Mouse (Mus musculus): ENCODE measurements at regions not wholly inside any gene's neighbourhood (a gene's known extent, or its start where the extent isn't known, plus 50 kb on each side); places are given as distances from the start of the nearest gene placed in this dataset.

DNA sequence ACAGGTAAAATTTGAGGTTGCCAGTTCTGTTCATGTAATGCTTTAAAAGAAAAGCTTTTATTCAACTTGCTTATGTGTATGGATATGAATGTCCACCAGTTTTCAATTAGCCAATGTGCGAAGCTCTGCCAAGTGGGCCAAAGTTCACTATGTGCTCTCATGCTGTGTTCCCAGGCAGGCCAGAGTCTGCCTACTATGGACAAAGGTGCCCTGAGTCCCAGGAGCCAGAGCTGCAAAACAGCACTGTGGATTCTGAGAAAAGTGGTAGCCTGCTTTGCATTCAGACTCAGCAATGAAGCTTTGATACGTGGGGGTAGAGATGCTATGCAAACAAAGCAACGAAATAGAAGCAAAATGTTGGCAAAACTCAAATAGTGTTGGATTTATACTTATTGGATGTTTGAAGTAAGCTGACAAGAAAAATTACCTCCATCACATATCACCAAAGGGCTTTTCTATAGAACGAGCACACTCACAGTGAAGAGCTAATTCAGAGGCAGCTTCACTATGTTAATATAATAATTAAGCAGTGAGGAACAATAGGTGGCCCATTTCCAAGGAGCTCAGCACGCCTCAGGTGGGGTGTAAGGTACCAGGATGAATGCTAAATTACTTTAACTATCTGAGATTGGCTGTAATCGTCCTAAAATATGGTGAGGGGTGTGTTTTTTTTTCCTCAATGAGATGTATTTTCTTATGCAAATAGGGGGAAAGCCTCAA is 318.2 kb upstream of the Zeb2 start:
- in situ Hi-C loops (cut with MboI; ENCODE audit: unreplicated experiment in 2 of 2), result no loop called here

DNA sequence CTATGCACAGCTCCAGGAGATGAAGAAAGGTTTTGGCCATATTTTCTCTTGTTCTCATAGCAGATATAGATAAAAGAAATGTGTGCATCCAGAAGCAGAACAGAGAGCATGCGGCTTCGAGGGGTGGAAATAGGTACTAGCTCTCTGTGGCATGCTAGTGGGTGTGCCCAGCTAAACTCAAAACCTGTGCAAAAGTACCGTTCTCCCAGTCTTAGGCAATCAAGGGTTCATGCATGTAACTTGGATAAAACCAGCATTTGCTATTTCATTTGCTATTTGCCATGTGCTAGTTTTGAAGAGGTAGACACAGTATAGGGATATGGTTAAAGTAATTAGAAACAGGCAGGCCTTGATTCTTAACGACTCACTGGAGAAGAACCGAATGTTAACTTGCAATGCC is 317.6 kb upstream of the Zeb2 start:
- in situ Hi-C loops (cut with MboI; ENCODE audit: unreplicated experiment in 2 of 2), result no loop called here

DNA sequence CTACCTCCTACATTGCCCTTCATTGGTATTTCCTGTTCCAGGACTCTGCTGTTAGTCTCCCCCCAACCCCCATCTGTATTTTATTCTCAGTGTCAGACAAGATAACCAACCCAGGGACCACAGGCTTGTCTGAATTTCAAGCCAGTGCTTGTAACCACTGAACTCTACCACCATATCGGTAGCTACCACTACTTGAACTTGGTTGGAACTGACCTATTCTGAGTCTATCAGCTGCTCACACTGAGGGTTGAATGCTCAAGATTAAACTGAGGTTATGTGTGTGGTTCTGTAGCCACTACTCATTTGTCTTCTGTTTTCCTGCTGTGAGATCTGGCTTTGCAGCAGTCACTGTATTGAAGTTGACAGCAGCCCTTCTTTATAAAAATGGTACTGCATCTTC is 317.0 kb upstream of the Zeb2 start:
- in situ Hi-C loops (cut with MboI; ENCODE audit: unreplicated experiment in 2 of 2), result no loop called here

DNA sequence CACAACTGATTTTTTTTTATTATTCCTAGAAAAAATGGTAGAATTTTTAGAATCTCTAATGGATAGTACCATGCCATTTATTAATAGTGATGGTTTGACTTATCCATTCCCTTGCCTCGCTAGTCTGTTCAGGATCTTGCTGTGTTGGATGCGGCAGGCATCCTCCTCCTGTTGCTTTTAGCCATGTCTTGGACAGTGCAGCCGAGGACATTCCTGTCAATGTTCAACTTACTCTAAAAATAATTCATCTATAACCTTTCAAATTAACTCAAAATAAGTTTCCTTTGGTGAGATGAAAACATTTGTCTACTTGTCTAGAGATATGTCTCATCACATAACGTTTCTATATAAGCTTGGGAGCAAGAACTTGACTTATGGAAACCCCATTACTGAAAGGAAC is 314.2 kb upstream of the Zeb2 start:
- in situ Hi-C loops (cut with MboI; ENCODE audit: unreplicated experiment in 2 of 2), result no loop called here

DNA sequence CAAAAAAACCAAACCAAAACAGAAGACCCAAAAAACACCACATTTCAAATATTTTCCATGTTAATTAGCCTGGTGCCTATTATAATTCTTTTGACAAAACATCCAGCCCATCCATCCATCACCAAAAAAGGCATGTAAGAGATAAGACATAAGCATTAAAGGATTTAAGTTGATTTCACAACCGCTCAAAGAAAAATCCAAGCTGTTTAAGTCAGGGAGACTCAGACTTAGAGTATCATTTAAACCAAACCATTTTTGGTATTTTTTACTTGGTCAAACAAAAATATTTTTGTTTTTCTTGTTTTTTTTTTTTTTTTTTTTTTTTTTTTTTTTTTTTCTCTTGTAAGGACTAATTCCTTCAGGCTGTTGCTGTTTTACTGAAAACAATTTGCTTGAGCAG is 304.6 kb upstream of the Zeb2 start:
- in situ Hi-C loops (cut with MboI; ENCODE audit: unreplicated experiment in 2 of 2), result no loop called here

DNA sequence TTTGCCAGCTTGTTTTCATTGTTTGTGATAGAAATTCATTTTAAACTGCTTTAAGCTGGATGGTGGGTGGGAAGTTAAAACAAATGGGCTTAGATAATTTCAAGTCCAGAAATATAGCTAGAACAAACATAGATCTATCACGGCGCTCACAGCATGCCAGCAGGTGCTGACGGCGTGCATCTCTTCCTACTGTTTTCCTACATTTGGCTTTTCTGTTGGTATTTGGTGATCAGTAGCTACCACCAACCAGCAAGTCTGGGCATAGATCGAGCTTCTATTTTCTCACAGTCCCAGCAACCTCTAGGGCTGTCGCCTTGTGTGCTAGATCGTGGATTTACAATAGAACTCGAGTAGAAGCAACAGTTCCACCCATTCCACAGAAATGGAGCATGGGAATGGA is 290.9 kb upstream of the Zeb2 start:
- in situ Hi-C loops (cut with MboI; ENCODE audit: unreplicated experiment in 2 of 2), result no loop called here

DNA sequence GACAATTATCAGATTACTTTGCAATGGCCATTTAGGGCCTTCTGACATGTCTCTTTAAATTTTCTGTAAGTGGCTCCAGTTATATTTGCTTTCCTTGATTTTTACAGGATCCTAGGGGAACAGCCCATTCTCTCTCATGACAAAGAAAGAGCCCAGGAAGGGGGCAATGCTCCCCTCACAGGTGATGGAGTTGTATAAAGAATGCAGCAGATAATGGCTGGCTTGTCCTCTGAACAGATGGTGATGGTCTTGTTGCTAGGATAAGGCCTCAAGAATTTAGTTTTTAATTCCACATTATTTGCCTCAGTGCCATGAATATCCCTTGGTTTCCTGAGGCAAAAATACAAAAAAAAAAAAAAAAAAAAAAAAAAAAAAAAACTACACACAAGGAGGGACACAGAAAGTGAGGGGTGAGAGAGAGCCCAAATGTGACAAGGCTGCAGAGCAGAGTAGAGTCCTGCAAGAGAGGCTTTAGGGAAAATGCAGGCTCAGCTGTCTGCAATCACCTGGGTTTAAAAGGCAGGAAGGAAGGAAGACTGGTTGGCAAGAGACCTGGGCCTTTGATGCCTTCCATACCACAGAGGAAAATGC is 272.8 kb upstream of the Zeb2 start:
- in situ Hi-C loops (cut with MboI; ENCODE audit: unreplicated experiment in 2 of 2), result no loop called here

DNA sequence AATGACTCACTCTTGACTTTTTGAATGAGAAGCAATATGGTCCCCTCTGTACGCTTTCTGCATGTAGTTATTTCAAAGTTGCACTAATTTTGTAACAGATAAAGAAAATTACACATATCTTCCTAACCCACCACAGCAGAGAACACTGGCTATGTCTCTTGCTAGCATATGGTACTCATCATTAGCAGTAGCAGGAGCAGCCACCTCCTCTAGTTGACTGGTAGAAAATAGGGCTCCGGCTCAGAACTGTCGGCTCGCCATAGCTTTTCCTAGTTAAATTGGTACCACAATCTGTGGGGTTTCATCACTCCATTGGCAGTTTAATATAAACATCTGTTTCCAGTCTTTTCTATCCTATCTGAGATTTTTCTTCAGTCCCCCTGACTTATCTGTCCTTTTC is 254.1 kb upstream of the Zeb2 start:
- in situ Hi-C loops (cut with MboI; ENCODE audit: unreplicated experiment in 2 of 2), result no loop called here

DNA sequence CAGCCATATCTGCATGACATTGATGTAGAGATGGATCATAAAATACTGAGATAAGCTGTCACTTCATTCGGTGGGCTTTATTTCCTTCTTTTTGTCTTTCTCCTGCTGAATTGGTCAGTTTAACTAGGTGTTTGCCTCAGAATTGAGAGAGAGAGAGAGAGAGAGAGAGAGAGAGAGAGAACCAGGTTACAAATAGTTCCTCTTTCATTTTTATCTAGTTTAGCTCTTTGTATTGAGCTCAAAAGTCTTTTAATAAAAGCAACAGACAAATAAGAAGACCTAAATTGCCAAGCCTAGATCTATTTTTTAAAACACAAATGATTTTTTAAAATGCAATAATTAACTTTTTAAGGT is 253.4 kb upstream of the Zeb2 start:
- in situ Hi-C loops (cut with MboI; ENCODE audit: unreplicated experiment in 2 of 2), result no loop called here

DNA sequence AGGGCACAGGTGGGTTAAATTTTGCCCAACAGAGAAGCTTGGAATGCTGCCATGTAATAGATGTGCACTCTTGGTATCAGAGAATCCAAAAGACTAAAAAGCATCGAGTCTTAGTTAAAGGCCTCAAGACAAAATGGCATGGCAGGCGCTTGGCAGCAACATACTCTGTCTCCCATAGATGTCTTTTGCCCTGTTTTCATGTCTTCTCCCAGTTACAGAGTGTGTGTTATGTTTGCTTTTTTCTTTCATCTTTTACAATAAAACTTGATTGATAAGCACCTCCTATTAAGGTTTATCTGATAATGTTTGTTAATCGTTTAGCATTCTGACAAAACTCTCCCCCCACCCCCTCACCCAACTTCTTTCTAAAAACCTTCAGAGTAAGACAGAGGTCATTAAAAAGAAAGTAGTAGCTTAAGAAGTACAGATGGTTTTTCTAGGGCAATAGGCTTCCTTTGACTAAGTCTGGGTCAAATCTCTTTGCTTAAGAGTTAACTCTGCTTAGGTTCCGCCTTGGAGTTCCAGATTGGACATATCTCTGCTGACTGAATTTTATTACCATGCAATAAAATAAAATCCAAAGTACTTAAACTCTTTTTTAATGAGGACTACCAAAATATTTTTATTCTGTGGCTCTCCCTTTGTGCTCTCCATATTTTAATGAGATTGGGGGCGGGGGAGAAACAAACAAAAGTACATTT is 252.9 kb upstream of the Zeb2 start:
- in situ Hi-C loops (cut with MboI; ENCODE audit: unreplicated experiment in 2 of 2), result no loop called here

DNA sequence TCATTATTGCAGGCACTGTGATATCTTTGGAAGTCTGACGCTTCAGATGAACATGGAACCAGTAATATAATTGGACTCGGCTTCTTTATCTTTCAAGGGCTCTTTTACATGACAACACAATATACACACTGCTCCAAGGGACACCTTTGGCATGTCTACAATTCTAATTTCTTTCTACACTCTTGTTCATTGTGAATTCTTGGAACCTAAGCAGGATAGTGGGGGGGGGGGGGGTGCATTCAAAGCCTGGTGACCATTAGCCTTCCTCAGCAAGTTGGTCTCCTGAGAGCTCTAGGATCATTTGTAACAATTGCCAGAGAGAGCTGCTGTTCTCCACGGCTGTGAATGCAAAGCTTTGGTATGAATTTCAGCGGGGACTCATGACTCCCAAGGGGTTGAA is 252.2 kb upstream of the Zeb2 start:
- in situ Hi-C loops (cut with MboI; ENCODE audit: unreplicated experiment in 2 of 2), result no loop called here

DNA sequence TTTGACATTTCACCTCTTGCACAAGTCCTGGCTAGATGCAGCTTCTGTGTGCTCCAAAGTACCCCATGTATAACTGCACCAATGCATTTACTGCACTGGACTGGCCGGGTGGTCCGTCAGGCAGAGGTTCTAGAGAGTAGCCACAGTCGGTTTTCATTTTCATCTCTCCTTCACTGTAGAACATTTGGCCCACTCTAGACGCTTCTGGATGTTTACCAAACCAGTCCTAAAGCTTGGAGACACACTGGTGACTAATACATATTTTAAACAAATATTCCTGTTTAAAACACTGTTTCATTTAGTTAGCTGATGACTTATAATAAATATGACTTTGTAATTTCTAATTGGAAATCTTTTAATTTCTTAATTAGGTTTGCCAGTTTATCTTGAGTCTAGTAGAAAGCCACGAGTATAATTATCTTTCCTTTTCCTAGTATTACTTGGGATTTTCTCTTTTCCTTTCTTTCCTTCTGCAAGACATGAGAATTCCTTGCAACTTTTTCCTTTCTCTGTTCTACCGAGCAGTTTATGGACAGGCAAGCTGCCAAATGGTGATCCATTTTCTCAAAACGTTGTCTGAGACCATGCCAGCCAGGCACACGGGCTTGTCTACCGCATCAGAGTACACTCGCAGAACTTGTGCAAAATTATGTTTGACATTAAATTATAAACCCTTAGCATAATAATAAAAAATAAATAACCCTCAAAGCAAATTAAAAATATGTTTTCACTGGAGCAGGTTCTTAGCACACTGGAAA is 250.4 kb upstream of the Zeb2 start:
- in situ Hi-C loops (cut with MboI; ENCODE audit: unreplicated experiment in 2 of 2), result no loop called here

DNA sequence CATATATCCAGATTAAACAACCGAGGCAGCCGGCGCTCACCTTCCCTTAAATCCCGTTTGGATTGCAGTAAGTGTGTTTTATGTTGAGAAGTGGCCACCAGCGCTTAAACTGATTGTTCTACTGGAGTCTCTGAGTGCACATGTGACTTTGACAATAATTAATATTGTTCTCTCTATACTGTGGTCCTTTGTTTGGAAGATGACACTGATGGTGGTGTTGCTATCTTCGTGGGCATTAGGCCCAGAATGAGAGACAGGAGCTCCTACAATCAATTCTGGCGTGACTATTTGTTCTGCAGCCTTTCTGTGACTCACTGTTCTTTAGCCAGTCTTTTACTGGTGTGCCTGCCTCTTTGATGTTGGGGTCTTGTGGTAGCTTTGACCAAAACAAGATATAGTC is 240.1 kb upstream of the Zeb2 start:
- in situ Hi-C loops (cut with MboI; ENCODE audit: unreplicated experiment in 2 of 2), result no loop called here

DNA sequence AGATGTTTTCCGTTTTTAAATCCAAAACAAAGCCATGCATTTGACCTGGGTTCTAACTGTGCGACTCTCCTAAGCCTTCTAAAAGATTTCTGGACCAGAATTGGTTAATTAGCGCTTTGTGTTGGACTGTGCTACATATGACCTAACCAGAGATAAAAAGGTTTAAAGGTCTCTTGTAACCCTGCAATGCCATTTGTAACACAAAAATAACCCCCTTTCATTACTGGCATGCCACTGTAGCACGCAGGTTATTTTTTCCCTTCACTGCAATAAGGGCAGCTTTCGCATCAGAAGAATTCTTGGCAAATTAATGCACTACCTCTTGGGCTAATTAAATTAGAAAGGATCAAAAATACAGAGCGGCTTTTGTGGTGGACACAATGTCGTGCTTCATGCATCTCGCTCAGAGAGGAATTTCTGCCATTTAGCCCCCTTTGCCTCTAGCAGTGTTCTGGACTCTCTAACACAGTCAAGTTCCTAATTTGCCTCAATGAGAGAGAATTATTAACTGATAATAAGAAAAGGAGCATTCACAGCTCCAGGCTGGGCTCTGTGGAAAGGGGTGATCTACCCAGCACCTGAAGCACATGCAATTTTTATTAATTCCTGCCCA is 239.5 kb upstream of the Zeb2 start:
- in situ Hi-C loops (cut with MboI; ENCODE audit: unreplicated experiment in 2 of 2), result no loop called here

DNA sequence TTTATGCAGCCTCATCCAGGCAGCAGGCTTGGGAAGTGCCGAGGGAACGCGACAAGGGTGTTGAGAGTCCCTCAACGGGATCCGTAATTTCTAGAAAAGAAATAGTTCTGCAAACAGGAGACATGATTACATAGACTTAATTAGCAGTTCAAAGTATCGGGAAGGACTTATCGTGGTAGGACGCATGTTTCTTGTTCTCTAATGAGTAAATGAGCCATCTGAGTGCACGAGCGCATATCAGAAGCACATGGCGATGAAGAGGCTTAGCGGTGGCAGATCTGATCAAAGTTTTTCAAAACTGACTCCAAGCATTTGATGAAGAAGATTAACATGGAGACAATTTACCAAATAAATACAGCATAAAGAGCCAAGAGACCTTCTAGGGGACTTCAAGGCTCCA is 238.8 kb upstream of the Zeb2 start:
- in situ Hi-C loops (cut with MboI; ENCODE audit: unreplicated experiment in 2 of 2), result no loop called here

DNA sequence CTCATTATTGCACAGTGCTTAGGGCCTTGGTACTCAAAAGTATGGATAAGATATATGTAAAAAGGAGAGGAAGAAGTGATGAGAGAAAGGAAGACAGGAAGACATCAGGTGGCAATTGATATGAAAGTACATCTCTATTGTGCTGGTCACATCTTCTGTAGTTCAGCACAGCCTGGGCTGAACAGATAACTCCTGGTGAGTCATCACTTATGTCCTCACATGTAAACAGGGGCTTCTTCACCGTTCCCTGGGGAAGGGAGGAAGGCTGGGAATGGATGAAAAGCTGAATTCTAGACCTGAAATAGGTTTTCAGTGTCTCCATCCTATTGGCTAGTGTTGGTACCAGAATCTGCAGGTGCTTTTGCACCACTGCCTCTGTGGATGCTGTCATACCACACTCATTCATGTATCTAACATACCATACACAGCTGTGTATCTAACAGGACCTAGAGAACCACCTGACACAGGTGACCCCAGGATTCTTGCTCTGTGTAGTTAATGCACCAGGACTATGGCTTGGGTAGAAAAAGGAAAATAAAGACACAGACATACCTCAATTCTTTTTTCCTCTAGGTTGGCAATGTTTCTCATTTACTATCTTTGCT is 234.4 kb upstream of the Zeb2 start:
- in situ Hi-C loops (cut with MboI; ENCODE audit: unreplicated experiment in 2 of 2), result no loop called here

DNA sequence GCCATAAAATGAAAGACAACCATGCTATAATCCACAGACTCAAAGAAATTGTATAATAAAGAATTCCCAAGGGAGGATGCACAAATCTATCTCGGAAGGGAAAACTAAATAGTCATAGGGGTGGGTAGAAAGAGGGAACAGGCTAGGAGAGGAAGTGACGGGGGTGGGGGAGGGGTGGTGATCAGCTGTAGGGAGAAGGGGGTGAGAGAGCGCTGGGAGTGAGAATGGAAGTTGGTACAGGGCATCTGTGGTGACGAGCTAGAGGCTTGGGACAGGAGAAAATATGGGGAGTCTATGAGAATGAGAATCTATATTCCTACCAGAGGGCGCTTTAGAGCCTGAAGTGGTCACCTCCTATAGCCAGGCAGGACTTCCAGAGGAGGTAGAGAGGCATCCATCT is 229.2 kb upstream of the Zeb2 start:
- in situ Hi-C loops (cut with MboI; ENCODE audit: unreplicated experiment in 2 of 2), result no loop called here

DNA sequence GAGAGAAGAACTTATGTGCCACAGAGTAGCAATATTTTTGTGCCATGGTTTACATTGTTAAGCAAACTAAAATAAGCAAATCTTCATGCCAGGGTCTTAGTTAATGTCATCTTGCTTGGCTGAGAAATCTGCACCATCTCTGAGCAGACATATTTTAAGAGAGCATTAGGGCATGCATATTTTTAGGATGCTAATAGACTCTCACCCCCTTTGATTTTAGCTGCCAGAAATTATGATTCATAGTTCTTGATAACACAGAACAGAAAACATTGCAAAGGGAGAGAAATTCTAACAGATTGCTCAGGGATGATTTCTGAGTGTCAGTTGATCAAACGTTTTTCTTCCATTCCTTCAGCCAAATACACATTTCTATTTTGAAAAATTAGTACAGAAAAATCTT is 222.7 kb upstream of the Zeb2 start:
- in situ Hi-C loops (cut with MboI; ENCODE audit: unreplicated experiment in 2 of 2), result no loop called here

DNA sequence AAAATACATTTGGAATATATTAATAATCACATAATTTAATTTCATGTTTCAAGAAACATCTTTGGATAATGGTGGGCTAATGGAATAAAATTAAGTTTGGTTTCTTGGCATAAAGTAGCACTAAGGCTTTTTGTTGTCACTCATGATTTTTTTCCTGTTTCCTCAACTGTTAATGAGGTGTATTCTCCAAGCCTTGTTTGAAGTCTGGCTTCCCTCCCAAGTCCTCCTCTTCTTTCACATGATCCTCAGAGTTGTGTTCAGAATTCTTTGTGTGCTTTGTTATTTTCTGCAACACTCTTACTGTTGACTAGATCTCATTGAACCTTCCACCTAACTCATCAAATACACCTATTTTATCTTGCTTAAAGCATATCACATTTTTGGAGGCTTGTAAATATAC is 221.6 kb upstream of the Zeb2 start:
- in situ Hi-C loops (cut with MboI; ENCODE audit: unreplicated experiment in 2 of 2), result no loop called here

DNA sequence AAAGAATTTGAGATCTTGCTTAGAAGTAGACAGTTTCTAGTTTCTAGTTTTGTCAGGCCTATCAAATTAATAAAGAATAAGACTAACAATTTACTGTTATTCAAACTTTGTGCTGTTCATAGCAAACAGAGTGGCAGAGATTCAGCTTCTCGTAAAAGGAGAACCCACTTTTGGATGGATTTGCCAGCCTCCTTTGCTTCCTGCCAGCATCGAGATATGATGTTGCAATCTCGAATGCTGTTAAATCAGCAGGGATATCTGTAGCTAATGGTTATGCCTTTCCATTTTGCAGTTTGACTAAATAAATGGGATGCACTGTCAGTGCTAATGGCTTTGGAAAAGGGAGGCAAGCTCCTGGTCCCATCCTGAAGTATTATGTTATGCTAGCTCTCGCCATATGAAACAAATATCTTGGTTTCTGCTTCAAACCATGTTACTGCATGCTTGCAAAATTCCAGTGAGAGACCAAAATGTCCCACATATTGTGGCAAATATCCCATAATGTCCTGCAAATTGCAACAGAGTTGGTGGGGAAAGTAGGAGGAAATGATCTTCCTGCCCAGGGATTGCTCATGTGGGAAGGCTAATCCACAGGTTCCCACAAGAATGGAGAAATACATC is 199.9 kb upstream of the Zeb2 start:
- in situ Hi-C loops (cut with MboI; ENCODE audit: unreplicated experiment in 2 of 2), result no loop called here

All from v-Abl transformed pro-B cells (cell line).